Mouse (Mus musculus): ENCODE results near the gene AC124502.3. TPM values are rescaled to one million over a fixed set of nuclear protein-coding genes. Genes with fewer than 3 reads are reported as not detected.
A peak's percentile ranks its signal among the peaks of the same experiment; 100 is the strongest.

AC124502.3 gene
- polyA plus RNA-seq, 1 experiment: 0.66 TPM

DNA sequence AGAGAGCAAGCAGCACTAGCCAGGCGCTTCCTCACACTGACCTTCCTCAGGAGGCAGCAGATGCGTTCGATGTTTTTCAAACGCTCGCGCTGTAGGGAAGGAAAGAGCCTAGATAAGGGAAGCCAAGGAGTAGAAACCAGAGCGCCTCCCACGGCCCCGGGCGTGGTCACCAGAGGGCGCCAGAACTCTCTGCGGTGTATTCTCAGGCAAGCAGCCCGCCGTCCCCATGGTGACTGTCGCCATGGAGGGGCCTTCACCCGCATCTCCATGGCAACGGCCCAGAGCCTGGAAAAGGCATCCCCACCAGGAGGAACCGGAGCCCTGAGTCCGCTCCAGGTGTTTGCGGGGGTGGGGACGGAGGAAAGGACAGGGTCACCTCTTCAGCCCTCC, 55.5 kb downstream of the AC124502.3 start:
- Histone ChIP-seq H3K36me3 (ENCODE audit: control insufficient read depth, insufficient read depth, low read length) (no peaks in the 10 kb centered on the region), H3K27ac (ENCODE audit: insufficient read depth, low read depth, low read length) (no peak overlapping the region), H3K4me1 (ENCODE audit: control insufficient read depth, insufficient read depth, low read length) (peaks cover 1% of the 10 kb centered on the region; the same call in 1 of the 2 replicates), H3K4me3 (ENCODE audit: insufficient read depth, low read depth, low read length) (no peak overlapping the region), H3K27me3 (replicated peaks; ENCODE audit: control insufficient read depth, insufficient read depth, low read length) (no peaks in the 10 kb centered on the region)
- WGBS: 2% methylated on average over 21 of the region's 21 CpGs
- no peak for TF ChIP-seq POLR2A (IDR thresholded peaks at IDR 0.05; ENCODE audit: low read depth, low read length)
- peak; percentile 79 for TF ChIP-seq CTCF (conservative IDR thresholded peaks at IDR 0.05; ENCODE audit: insufficient read depth, insufficient read length, low read depth, low read length)
- DNase-seq: peak; percentile 93

DNA sequence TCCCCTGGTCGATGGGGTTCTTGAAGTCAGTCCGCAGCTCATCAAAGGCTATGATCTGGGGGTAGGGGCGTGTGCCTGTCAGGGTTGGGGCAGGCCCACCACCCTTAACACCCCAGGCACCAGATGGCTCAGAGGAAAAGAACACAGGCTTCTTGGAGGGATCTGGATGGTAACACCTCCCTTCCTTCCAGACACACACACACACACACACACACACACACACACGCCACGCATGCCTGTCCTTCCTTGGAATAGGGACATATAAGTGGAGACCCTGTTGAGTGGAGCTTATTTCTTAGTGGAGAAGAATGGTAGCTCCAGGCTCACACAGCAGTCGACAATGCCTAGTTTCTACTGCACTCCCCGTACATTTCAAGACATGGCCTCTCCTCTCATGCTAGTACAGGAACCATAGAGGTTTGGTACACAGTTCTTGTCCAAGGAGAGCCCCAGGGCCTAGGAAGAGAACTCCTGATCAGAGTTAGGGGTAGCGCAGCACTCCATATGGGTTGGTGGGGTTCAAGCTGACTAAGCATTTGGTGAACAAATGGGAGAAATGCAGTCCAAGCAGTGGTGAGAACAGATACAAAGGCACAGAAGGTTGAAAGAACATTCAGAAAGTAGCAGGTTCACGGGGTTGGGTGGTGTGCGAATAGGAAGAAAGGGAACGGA, 56.2 kb downstream of the AC124502.3 start:
- Histone ChIP-seq H3K4me1 (ENCODE audit: control insufficient read depth, insufficient read depth, low read length) (no peaks in the 10 kb centered on the region), H3K4me3 (ENCODE audit: insufficient read depth, low read depth, low read length) (no peak overlapping the region), H3K27me3 (replicated peaks; ENCODE audit: control insufficient read depth, insufficient read depth, low read length) (no peaks in the 10 kb centered on the region), H3K36me3 (ENCODE audit: control insufficient read depth, insufficient read depth, low read length) (no peaks in the 10 kb centered on the region), H3K27ac (ENCODE audit: insufficient read depth, low read depth, low read length) (no peak overlapping the region)
- DNase-seq: no peak
- WGBS: 37% methylated on average over 11 of the region's 11 CpGs
- TF ChIP-seq CTCF (conservative IDR thresholded peaks at IDR 0.05; ENCODE audit: insufficient read depth, insufficient read length, low read depth, low read length) (no peak), POLR2A (IDR thresholded peaks at IDR 0.05; ENCODE audit: low read depth, low read length) (no peak)

DNA sequence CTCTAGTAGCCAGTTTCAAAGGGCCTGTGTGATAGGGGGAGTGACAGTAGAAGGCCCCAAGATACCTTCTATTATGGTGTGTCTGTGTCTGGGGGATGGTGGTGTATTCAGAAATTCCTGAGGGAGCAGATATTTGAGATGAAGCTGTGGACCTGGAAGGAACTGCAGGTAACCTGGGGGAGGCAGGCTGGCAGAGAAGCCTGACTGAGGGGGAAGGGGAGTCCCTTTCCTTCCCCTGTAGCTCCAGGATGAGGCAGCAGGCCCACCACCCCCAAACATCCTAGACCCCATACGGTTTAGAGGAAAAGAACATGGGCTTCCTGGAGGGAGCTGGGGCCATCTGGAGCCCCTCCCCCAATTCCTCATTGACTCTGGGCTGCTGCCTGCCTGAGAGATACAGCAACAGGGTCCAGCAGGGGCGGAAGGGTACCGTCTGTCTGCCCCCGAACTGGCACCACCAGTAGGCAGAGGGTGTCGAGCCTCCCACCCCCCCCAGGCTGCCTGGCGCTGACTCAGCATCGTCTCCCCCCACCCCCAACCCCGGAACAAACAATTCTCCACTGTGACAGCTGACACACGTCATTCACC, 57.3 kb downstream of the AC124502.3 start:
- H3K4me1 ChIP-seq (ENCODE audit: control insufficient read depth, insufficient read depth, low read length): no peaks in the 10 kb centered on the region
- TF ChIP-seq CTCF (conservative IDR thresholded peaks at IDR 0.05; ENCODE audit: insufficient read depth, insufficient read length, low read depth, low read length): no peak
- TF ChIP-seq POLR2A (IDR thresholded peaks at IDR 0.05; ENCODE audit: low read depth, low read length): no peak
- H3K27me3 ChIP-seq (replicated peaks; ENCODE audit: control insufficient read depth, insufficient read depth, low read length): no peaks in the 10 kb centered on the region
- WGBS: 7% methylated on average over 9 of the region's 9 CpGs
- H3K36me3 ChIP-seq (ENCODE audit: control insufficient read depth, insufficient read depth, low read length): no peaks in the 10 kb centered on the region
- no peak overlapping the region for H3K4me3 ChIP-seq (ENCODE audit: insufficient read depth, low read depth, low read length)
- no peak for DNase-seq
- H3K27ac ChIP-seq (ENCODE audit: insufficient read depth, low read depth, low read length): no peak overlapping the region

DNA sequence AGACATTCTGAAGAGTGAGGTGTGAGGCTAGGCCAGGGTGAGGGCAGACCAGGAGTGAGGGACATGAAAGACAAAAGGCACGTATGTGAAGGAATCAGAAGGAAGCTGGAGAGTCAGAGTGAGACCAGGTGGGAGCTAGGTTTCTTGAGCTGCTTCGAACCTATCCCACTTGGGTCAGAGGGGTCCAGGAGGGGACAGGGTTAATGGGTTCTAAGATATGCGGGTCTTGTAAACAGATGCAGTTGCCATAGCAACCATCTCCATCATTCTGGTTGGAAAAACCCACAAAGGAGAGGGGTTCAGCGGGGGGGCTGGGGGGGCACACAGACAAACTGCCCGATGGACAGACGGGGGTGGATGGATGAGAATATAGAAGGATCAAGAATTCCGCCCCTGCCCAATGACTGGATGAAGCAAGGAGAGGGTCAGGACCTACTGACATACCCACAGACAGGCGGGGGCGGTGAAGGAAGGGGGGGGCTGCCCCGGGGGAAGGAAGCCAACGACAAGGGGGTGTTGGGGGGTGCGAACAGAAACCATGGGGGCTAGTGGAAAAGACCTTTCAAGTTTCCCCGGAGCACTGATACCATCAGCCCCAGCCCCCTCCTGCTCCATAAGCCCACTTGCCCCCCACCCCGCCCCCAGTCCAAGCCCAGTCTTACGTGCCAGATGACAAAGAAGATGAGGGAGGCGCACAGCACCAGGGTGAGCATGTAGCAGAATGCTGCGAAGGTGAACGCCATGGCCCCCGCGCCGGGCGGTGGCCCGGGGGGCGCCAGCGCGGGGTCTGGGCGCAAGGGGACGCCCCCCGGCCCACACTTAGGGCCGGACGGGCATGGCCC, 59.1 kb downstream of the AC124502.3 start:
- no peak overlapping the region for H3K27ac ChIP-seq (ENCODE audit: insufficient read depth, low read depth, low read length)
- no peaks in the 10 kb centered on the region for H3K27me3 ChIP-seq (replicated peaks; ENCODE audit: control insufficient read depth, insufficient read depth, low read length)
- H3K4me1 ChIP-seq (ENCODE audit: control insufficient read depth, insufficient read depth, low read length): no peaks in the 10 kb centered on the region
- WGBS: 7% methylated on average over 31 of the region's 31 CpGs
- TF ChIP-seq POLR2A (IDR thresholded peaks at IDR 0.05; ENCODE audit: low read depth, low read length) (no peak), CTCF (conservative IDR thresholded peaks at IDR 0.05; ENCODE audit: insufficient read depth, insufficient read length, low read depth, low read length) (no peak)
- H3K36me3 ChIP-seq (ENCODE audit: control insufficient read depth, insufficient read depth, low read length): no peaks in the 10 kb centered on the region
- no peak for DNase-seq
- H3K4me3 ChIP-seq (ENCODE audit: insufficient read depth, low read depth, low read length): no peak overlapping the region

DNA sequence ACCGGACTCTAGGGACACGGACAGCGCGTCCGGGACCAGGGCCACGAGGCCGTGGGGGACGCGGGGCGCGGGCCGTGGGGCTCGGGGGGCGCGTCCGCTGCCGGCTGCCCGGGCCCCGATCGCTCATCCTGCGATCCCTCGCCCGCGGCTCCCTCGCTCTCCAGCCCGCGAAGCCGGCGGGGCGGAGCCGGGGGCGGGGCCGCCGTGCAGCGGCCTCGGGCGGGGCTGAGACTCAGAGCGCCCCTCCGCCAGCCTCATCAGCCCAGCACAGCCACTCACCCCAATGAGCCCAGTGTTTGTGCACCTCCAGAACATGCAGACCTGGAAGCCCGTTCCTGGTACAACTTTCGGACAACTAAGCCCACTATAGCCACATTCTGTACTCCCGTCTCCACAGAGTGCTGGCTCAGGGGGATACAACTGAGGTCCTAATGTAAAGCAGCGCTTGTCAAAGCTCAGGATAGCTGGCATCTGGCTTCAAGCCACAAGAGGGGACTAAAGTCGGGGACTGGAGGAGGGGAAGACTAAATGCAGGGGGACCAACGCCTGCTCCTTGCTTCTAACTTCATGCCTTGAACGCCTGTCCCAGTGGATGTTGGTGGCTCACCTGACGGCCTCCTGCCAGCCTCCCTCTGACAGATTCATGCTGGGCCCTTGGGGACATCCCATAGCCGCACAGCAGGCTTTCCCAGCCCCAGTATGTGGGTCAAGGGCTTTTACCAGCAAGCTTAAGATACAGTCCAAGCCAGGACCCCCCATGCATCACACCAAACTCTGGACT, 59.9 kb downstream of the AC124502.3 start, which contains the start of gene Cnih2:
Cnih2 (minus strand) TSS at position 159 of the 781 bp plus-strand sequence.
- Histone ChIP-seq H3K27ac (ENCODE audit: insufficient read depth, low read depth, low read length) (no peak within 1 kb of the TSS), H3K27me3 (replicated peaks; ENCODE audit: control insufficient read depth, insufficient read depth, low read length) (no peaks in the 10 kb centered on the region), H3K4me3 (ENCODE audit: insufficient read depth, low read depth, low read length) (no peak within 1 kb of the TSS), H3K4me1 (ENCODE audit: control insufficient read depth, insufficient read depth, low read length) (no peaks in the 10 kb centered on the region), H3K36me3 (ENCODE audit: control insufficient read depth, insufficient read depth, low read length) (no peaks in the 10 kb centered on the region)
- WGBS: 6% methylated on average over 47 of the region's 48 CpGs
- DNase-seq: peak; percentile 48
- TF ChIP-seq POLR2A (IDR thresholded peaks at IDR 0.05; ENCODE audit: low read depth, low read length) (no peak), CTCF (conservative IDR thresholded peaks at IDR 0.05; ENCODE audit: insufficient read depth, insufficient read length, low read depth, low read length) (no peak)

Other genes with a start within 250 kb of the AC124502.3 start
- 44.6 and 47.5 TPM in 2 replicates for gene Rbm4, start 245.0 kb upstream of the AC124502.3 start, polyA plus RNA-seq (2012; rRNA removed)
- gene Gm21992, start 227.3 kb upstream of the AC124502.3 start, polyA plus RNA-seq (2012; rRNA removed): 22.3 and 32.0 TPM in 2 replicates
- gene Rbm14, start 227.3 kb upstream of the AC124502.3 start, polyA plus RNA-seq (2012; rRNA removed): 28.7 and 36.8 TPM in 2 replicates
- gene Ccs, start 199.6 kb upstream of the AC124502.3 start, polyA plus RNA-seq (2012; rRNA removed): 144 and 192 TPM in 2 replicates
- 0.08 and 0.15 TPM in 2 replicates for gene Ccdc87, start 199.5 kb upstream of the AC124502.3 start, polyA plus RNA-seq (2012; rRNA removed)
- gene Ctsf, start 183.8 kb upstream of the AC124502.3 start, polyA plus RNA-seq (2012; rRNA removed): 150 and 249 TPM in 2 replicates
- 0.61 and 13.4 TPM in 2 replicates for gene Actn3, start 161.0 kb upstream of the AC124502.3 start, polyA plus RNA-seq (2012; rRNA removed)
- 19.8 and 26.9 TPM in 2 replicates for gene Zdhhc24, start 160.2 kb upstream of the AC124502.3 start, polyA plus RNA-seq (2012; rRNA removed)
- gene Bbs1, start 132.3 kb upstream of the AC124502.3 start, polyA plus RNA-seq (2012; rRNA removed): 10.4 and 10.6 TPM in 2 replicates
- gene Dpp3, start 110.6 kb upstream of the AC124502.3 start, polyA plus RNA-seq (2012; rRNA removed): 73.8 and 84.4 TPM in 2 replicates
- gene Peli3, start 95.8 kb upstream of the AC124502.3 start, polyA plus RNA-seq (2012; rRNA removed): 2.7 and 3.6 TPM in 2 replicates
- gene Mrpl11, start 76.7 kb upstream of the AC124502.3 start, polyA plus RNA-seq (2012; rRNA removed): 47.6 and 55.2 TPM in 2 replicates
- 0.05 and 0.23 TPM in 2 replicates for gene Npas4, start 48.6 kb upstream of the AC124502.3 start, polyA plus RNA-seq (2012; rRNA removed)
- 14.2 and 14.4 TPM in 2 replicates for gene Slc29a2, start 15.0 kb upstream of the AC124502.3 start, polyA plus RNA-seq (2012; rRNA removed)
- gene B4gat1, start 65 bp upstream of the AC124502.3 start, polyA plus RNA-seq (2012; rRNA removed): 45.0 and 50.6 TPM in 2 replicates
- gene Brms1, start 2.5 kb downstream of the AC124502.3 start, polyA plus RNA-seq (2012; rRNA removed): 36.5 and 38.7 TPM in 2 replicates
- gene Rin1, start 11.6 kb downstream of the AC124502.3 start, polyA plus RNA-seq (2012; rRNA removed): 2.8 and 4.7 TPM in 2 replicates
- gene Cd248, start 29.2 kb downstream of the AC124502.3 start, polyA plus RNA-seq (2012; rRNA removed): 10.7 and 10.8 TPM in 2 replicates
- 4.9 and 5.6 TPM in 2 replicates for gene Tmem151a, start 46.6 kb downstream of the AC124502.3 start, polyA plus RNA-seq (2012; rRNA removed)
- 258 and 297 TPM in 2 replicates for gene Yif1a, start 49.6 kb downstream of the AC124502.3 start, polyA plus RNA-seq (2012; rRNA removed)
- 0.36 and 0.37 TPM in 2 replicates for gene Cnih2, start 59.6 kb downstream of the AC124502.3 start, polyA plus RNA-seq (2012; rRNA removed)
- 246 and 280 TPM in 2 replicates for gene Rab1b, start 68.2 kb downstream of the AC124502.3 start, polyA plus RNA-seq (2012; rRNA removed)
- 38.8 and 46.0 TPM in 2 replicates for gene Klc2, start 79.7 kb downstream of the AC124502.3 start, polyA plus RNA-seq (2012; rRNA removed)
- gene Pacs1, start 234.2 kb downstream of the AC124502.3 start, polyA plus RNA-seq (2012; rRNA removed): 14.3 and 16.1 TPM in 2 replicates